Mouse (Mus musculus): Measurements from ENCODE around the gene Lrrn3.
A peak's percentile ranks its signal among the peaks of the same experiment; 100 is the strongest.

Gene Lrrn3

DNA sequence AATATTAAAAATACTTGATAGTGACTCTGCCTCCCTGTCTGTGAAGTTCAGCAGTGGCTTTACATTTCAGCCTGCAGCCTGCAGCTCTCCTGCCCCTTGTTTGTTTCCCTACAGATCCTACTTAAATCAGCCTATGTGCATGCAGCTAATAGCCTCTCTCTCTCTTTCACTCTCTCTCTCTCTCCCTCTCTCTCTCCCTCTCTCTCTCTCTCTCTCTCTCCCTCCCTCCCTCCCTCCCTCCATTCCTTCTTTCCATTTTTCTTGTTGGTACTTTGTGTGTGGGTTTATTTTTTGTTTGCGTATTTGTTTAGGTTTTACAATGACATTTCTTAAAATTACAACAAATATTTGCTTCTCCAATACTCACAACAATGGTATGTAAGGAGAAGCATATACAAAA is at the start of gene Lrrn3:
Gene Lrrn3 (minus strand): TSS at position 101 of the 400 bp plus-strand sequence.
- no peaks in the 10 kb centered on the region for H3K27me3 ChIP-seq (ENCODE audit: control insufficient read depth, insufficient read depth, low read length, poor library complexity, severe bottlenecking)

DNA sequence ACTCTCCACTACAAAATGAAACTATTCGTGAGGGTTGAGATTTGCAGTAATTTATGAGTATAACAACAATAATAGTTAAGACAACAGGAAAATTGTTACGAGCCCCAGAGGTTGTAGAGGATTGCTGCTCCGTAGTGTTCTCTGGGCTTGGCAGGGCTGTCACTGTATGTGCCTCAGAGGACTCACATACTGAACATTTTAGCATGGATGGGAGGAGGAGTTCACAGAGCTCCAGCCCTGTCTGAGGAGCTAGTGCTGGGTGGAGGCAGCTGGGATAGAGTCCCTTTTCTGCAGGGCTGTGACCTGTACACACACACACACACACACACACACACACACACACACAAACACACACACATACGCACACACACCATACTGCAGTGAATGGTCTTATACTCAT is 42.2 kb upstream of the Lrrn3 start:
- Histone ChIP-seq H3K36me3 (ENCODE audit: control insufficient read depth, insufficient read depth, low read length, poor library complexity, severe bottlenecking) (no peaks in the 10 kb centered on the region), H3K27me3 (ENCODE audit: control insufficient read depth, insufficient read depth, low read length, poor library complexity, severe bottlenecking) (no peaks in the 10 kb centered on the region)
- DNase-seq (ENCODE audit: low read depth, low spot score), result no peak

More for the DNA sequence above, at the start of gene Lrrn3:
- H3K36me3 ChIP-seq (ENCODE audit: control insufficient read depth, insufficient read depth, low read length, poor library complexity, severe bottlenecking), result no peaks in the 10 kb centered on the region
- DNase-seq (ENCODE audit: low read depth, low spot score), result no peak

DNA sequence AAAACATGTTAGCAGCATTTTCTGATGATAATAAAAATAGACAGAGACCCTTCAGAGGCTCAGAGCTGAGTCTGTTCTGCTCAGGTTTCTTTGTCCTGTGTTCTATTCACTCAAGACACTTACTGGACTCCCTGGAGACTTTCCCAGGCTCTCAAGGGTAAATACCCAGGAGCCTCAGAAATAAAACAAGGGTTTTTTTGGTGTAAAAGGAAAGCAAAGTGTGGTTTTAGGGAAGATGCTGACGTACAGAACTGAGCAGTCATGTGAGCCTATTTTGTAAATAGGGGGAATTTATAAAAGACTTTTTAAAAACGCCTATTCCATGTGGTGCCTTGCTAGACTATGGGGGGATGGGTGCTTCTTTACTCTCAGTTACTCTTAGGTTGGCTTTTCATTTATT is 40.5 kb upstream of the Lrrn3 start:
- Histone ChIP-seq H3K36me3 (ENCODE audit: control insufficient read depth, insufficient read depth, low read length, poor library complexity, severe bottlenecking) (no peaks in the 10 kb centered on the region), H3K27me3 (ENCODE audit: control insufficient read depth, insufficient read depth, low read length, poor library complexity, severe bottlenecking) (no peaks in the 10 kb centered on the region)
- no peak for DNase-seq (ENCODE audit: low read depth, low spot score)

DNA sequence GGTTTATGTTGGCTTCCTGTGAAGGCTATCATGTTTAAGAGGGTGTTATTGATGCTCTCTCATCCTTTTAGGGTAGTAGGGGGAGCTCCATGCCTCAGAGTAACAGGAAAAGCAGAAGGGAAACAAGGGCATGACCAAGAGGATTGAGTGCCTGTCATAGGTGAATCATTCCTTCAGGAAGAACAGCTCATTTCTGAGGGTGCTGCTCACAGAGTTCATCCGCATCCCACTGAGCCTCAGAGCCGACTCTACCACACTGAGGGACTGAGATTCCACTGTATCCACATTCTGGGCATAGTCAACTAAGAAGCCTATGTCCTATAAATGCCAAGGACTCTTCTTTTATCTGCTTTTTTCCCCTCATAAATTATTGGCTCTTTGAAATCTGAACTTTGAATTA is 35.4 kb upstream of the Lrrn3 start:
- Histone ChIP-seq H3K27me3 (ENCODE audit: control insufficient read depth, insufficient read depth, low read length, poor library complexity, severe bottlenecking) (no peaks in the 10 kb centered on the region), H3K36me3 (ENCODE audit: control insufficient read depth, insufficient read depth, low read length, poor library complexity, severe bottlenecking) (no peaks in the 10 kb centered on the region)
- DNase-seq (ENCODE audit: low read depth, low spot score), result no peak

DNA sequence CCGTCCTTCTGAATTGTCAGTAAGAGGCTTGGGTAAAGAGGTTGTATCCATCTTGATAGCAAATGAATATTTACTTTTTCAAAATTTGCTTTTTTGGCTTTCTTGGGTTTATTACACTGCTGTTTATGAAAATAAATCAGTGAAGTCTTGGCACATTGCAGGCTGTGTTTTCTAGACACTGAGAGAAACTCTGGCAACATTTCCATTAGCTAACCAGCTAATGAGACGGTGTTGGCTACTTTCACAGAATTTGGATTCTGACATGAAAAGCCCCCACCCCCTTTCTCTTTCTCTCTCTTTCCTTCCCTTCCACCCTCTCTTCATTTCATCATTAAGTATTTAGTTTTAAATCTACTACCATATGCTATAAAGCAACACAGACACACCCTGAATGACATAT is 34.1 kb upstream of the Lrrn3 start:
- no peaks in the 10 kb centered on the region for H3K36me3 ChIP-seq (ENCODE audit: control insufficient read depth, insufficient read depth, low read length, poor library complexity, severe bottlenecking)
- no peaks in the 10 kb centered on the region for H3K27me3 ChIP-seq (ENCODE audit: control insufficient read depth, insufficient read depth, low read length, poor library complexity, severe bottlenecking)
- no peak for DNase-seq (ENCODE audit: low read depth, low spot score)

DNA sequence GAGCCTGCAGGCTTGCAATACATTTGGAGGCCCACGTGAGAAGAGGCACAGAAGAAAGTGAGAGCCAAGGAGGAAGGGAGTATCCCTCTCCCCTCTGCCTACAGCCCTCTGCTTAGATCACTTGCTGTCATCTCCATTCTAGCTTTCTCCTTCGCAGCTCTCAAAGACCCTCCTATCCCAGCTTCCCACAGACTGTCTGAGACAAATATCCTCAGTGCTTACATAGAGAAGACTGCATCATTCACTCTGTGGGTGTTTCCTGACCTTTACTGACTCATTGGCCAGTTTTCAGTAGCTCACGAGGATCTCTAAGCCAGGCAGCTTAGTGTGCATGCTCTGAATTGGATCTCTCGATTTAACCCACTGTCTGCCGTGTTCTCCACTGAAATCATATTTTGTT is 32.7 kb upstream of the Lrrn3 start:
- DNase-seq (ENCODE audit: low read depth, low spot score), result no peak
- no peaks in the 10 kb centered on the region for H3K36me3 ChIP-seq (ENCODE audit: control insufficient read depth, insufficient read depth, low read length, poor library complexity, severe bottlenecking)
- H3K27me3 ChIP-seq (ENCODE audit: control insufficient read depth, insufficient read depth, low read length, poor library complexity, severe bottlenecking), result no peaks in the 10 kb centered on the region

DNA sequence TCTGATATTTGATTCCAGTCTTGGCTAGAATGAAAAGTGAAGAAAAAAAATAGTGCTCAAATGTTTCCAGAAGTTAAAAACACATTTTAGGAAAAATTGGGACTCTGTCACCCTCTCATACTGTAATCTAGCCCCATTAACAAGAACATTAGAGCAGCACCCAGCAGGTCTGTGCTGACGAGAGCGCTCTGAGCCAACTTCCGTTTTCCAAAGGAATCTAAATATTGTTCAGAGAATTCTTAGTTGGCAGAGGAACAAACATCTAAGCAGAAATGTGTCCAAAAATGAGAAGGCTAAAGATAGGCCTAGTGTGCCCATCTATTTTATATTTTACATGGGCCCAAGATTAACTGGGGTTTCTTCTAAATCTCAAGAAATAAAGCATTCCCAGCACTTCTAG is 24.4 kb upstream of the Lrrn3 start:
- H3K36me3 ChIP-seq (ENCODE audit: control insufficient read depth, insufficient read depth, low read length, poor library complexity, severe bottlenecking), result no peaks in the 10 kb centered on the region
- DNase-seq (ENCODE audit: low read depth, low spot score), result no peak
- H3K27me3 ChIP-seq (ENCODE audit: control insufficient read depth, insufficient read depth, low read length, poor library complexity, severe bottlenecking), result no peaks in the 10 kb centered on the region

DNA sequence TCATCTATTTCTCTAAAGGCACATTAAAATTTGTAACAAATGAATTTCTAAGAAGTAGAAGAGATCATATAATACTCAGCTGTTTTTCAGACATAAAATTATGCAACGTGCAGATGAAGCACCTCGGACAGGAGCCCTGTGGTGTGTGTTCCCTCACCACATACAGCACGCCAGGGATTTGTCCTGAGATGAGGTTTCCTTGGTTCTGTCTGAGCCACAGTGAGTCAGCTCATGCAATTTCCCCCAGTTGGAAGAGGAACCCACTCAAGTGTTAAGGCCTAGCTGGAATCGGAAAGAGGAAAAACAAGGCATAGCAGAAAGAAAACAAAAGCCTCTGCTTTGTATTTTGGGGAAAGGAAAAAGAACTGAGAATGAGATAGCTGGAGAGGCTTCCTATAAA is 22.4 kb upstream of the Lrrn3 start:
- no peaks in the 10 kb centered on the region for H3K36me3 ChIP-seq (ENCODE audit: control insufficient read depth, insufficient read depth, low read length, poor library complexity, severe bottlenecking)
- no peaks in the 10 kb centered on the region for H3K27me3 ChIP-seq (ENCODE audit: control insufficient read depth, insufficient read depth, low read length, poor library complexity, severe bottlenecking)
- DNase-seq (ENCODE audit: low read depth, low spot score), result no peak

DNA sequence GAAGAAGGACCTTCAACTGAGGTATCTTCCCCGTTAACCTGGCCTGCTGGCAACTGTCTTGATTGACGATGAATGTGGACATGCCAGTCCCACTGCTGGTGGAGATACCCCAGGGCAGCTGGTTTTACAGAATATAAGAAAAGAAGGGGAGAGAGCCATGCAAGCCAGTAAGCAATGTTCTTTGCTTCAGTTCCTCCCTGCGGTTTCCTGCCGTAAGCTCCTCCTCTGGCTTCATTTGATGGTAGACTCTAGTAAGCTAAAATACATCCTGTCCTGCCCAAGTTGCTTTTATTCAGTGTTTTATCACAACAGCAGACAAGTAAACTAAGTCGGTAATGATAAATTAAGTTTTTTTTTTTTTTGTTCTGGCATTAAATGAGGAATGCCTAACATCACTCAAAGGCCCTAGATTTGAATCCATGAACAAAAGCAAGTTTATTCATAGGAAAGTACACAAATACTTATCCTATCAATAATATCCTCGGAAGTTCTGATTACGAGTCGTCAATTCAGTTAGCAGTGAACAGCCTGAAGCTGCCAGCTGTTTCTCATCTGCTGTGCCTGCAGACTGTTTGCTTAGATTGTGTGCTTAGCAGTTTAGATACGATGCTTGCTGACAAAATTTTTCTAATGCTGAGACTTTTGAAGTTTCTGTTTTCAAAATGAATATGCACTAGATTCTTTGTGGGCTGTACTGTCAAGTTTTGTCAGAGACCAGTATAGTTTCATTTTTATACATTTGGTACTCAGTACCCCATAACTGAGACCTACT is 14.0 kb upstream of the Lrrn3 start:
- no peaks in the 10 kb centered on the region for H3K27me3 ChIP-seq (ENCODE audit: control insufficient read depth, insufficient read depth, low read length, poor library complexity, severe bottlenecking)
- no peaks in the 10 kb centered on the region for H3K36me3 ChIP-seq (ENCODE audit: control insufficient read depth, insufficient read depth, low read length, poor library complexity, severe bottlenecking)
- DNase-seq (ENCODE audit: low read depth, low spot score), result peak; percentile 51

DNA sequence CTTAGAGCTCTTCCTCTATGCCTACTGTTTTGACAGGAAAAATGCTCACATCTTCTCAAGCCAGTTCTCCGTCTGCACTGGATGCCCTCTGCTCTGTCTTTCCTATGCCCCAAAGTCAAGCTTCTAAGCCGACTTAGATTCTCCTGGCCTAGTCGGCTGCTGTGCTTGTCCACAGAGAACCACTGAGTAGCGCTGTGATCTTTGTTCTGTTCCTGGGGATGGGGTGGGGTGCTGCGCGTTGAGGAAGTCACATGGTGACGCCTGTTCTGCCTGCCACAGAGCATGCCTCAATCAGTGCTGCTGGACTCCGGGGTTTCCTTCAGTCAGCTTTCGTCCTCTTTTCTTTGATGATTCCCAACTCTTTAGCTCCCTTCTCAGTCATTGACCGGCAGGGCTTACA is 8.4 kb upstream of the Lrrn3 start:
- DNase-seq (ENCODE audit: low read depth, low spot score), result peak; percentile 45
- Histone ChIP-seq H3K27me3 (ENCODE audit: control insufficient read depth, insufficient read depth, low read length, poor library complexity, severe bottlenecking) (no peaks in the 10 kb centered on the region), H3K36me3 (ENCODE audit: control insufficient read depth, insufficient read depth, low read length, poor library complexity, severe bottlenecking) (no peaks in the 10 kb centered on the region)

DNA sequence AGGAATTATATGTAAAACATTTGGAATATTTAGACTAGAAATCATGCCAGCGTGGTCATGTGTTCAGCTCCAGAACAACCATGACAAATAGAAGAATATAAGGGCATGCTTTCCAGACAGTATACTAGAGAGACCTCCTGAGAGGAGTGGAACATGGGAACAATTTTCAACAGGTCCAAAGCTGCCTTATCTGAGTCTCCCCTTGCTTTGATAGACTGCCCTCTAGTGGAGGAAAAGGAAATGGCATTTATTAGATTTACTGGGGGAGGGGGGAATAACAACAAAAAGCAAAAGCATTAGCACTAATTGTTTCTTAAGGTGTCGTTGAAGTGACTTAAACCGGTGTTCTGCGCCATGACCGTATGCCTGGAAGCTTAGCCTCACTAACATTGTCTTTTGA is 774 bp upstream of the Lrrn3 start:
- H3K27me3 ChIP-seq (ENCODE audit: control insufficient read depth, insufficient read depth, low read length, poor library complexity, severe bottlenecking), result no peaks in the 10 kb centered on the region
- DNase-seq (ENCODE audit: low read depth, low spot score), result peak; percentile 76
- no peaks in the 10 kb centered on the region for H3K36me3 ChIP-seq (ENCODE audit: control insufficient read depth, insufficient read depth, low read length, poor library complexity, severe bottlenecking)

DNA sequence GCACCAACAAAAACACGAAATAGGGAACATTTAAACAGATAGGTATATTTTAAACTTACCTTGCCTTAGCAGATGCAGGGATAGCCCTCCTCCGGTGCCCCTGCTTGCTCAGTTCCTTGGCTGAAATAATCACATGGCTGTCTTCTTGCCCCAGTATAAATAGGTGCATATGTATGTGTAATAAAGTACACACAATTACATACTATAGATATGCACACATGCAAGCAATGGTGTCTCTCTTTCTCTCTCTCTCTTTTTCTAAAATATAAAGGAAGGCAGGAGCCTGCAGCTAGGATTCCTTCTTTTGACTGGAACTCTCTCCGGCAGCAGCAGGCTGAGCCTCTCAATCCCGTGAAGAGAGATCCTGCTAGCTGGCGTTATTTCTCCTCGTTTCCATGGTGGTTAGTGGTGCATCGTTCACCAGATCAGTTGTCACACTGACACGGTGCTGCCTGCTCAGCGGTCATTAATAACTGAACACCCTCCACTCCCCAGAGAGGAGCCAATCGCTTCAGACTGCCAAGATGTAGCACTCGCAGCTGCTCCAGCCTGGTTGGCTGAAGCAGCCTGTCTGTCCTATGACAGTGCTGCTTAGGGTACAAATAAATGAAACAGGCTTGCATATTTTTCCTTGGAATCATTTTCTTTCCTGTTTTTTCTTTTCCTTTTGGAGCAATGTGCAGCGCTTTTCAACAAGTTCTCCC is 567 bp downstream of the Lrrn3 start:
- H3K36me3 ChIP-seq (ENCODE audit: control insufficient read depth, insufficient read depth, low read length, poor library complexity, severe bottlenecking), result no peaks in the 10 kb centered on the region
- DNase-seq (ENCODE audit: low read depth, low spot score), result peak; percentile 27
- no peaks in the 10 kb centered on the region for H3K27me3 ChIP-seq (ENCODE audit: control insufficient read depth, insufficient read depth, low read length, poor library complexity, severe bottlenecking)

DNA sequence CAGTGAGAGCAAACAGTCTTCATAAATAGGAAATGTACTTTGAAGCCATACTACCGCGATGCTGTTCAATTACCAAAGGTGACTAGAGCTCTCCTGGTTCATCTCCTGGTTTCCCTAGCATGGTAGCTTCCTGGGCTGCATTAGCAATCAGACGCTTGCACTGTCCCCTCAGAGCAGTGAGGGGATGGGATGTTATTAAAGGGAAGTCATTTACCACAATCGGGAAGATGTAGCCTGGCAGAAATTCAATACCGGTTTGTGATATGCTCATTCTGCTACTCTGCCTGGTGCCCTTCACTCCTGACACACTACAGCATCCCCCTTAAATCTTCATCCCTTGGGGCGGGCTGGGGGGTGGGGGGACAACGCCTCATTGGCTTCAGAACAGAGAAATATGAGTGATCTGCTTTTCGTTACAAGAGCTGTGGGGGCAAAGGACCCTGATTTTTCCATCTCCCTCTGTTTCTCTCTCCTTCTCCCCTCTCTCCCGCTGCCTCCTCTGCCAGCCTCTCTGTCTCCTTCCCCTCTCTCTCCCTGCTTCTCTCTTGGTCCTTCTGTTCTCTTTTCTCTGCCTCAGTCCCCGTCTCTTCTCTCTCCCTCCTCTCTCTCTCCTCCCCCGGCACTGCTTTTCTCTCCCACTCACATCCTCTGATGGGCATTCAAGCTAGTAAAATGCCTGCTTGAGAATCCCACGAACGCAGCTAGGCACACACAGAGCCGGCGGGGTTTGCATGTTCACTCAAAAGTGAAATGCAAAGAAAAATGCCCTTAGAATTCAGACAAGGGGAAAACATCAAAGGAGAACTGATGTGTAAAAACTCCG is 1.3 kb downstream of the Lrrn3 start:
- Histone ChIP-seq H3K27me3 (ENCODE audit: control insufficient read depth, insufficient read depth, low read length, poor library complexity, severe bottlenecking) (no peaks in the 10 kb centered on the region), H3K36me3 (ENCODE audit: control insufficient read depth, insufficient read depth, low read length, poor library complexity, severe bottlenecking) (no peaks in the 10 kb centered on the region)
- peak; percentile 15 for DNase-seq (ENCODE audit: low read depth, low spot score)

DNA sequence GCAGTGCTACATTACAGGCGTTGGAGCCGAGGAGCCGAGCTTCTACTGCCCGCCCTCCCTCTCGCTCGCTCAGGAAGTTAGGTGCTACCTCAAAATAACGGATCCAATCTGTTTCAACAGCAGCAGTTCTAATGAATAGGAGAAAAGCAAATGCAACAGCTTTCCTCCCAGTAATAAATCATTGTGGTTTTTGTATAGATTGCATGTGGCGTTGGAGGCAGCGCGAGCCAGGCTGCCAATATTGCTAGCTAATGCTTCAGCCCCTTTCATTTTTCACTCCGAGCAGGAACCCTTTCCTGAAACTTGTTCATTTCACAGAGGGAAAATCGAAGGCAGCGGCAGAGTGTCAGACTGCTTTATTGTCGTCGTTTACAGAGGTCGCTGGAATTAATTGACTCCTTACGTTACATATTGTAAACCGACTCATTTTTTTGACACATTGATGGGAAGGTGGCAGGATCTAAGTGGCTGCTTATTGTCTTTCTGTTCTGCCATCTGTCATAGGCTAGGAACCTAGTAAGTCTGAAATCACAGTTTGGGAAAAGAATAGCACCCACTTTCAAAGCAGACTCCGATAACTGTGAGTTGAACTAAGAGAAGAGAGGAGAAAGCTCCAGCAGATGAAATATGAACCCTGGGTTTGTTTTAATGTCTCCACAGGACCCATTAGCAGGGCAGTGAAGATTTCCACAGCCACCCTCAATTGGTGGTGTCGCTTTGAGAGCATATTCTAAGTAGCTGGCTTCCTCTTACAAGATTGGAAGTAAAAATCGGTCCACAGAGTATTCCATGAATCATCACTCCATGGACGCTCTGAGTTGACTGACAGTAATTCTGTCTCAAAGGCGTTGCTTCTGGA is 2.4 kb downstream of the Lrrn3 start:
- Histone ChIP-seq H3K36me3 (ENCODE audit: control insufficient read depth, insufficient read depth, low read length, poor library complexity, severe bottlenecking) (no peaks in the 10 kb centered on the region), H3K27me3 (ENCODE audit: control insufficient read depth, insufficient read depth, low read length, poor library complexity, severe bottlenecking) (no peaks in the 10 kb centered on the region)
- DNase-seq (ENCODE audit: low read depth, low spot score), result peak; percentile 15

Measured in splenic B cell, adult 2 months (primary cell).